Mouse (Mus musculus) testis, adult 2 months (tissue): ENCODE data around the gene Osbpl2.

Experiments used
- CTCF ChIP-seq: fragments of 200-500 bp; IDR thresholded peaks from 2 replicates; pipeline ENCODE4 v1.5.1; 2012; ENCODE audit warnings: low read depth, mild to moderate bottlenecking, inconsistent platforms, low read length, moderate library complexity; ENCODE audit not compliant: control insufficient read depth, insufficient read depth, insufficient replicate concordance
- POLR2A ChIP-seq: fragments of 200-500 bp; IDR thresholded peaks from 2 replicates; pipeline ENCODE4 v1.6.1; 2012; ENCODE audit warnings: low read depth, mild to moderate bottlenecking, inconsistent platforms, low read length, moderate library complexity; ENCODE audit not compliant: control insufficient read depth

DNA sequence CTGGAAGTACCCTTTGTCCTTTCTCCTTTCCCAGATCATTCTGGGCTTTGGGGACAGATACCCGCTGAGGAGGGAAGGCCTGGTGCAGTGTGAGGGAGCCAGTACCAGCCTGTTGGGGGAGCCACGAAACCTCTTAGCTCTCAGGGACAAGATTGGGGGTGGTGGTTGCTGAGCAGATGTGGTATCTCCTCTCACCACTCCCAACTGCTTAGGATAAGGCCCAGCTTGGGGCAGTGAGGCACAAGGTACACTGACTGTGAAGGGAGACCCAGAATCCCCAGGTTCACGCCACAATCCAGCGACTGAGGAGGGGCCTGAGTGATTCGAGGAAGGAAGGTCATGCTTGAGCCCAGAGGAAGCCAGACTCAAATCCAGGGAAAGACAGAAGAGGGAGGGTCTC is 20.9 kb upstream of the Osbpl2 start:
- no peak for TF ChIP-seq POLR2A
- 0 out of 2 replicates have a peak, but pooled peaks have one; percentile 20 for TF ChIP-seq CTCF
